Mouse (Mus musculus): Measurements from ENCODE around the gene Slc7a15.

DNA sequence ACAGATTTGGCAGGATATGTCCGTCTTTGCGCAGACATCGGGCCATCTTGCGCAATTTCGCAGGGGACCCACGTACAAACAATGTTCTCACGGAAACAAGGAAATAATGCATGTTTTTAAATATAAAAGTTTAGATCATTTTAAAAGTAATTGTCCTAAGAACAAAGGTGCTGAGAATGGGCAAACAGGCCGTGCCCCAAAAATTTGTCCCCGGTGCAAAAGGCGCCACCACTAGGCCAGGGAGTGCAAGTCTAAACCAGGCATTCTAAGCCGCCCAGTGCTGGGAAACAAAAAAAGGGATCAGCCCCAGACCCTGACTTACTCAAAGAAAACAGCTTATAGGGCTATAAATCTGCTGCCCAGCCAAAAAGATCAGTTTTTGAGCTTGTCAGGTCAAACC lies 25.5 kb downstream of the Slc7a15 start:
- TF ChIP-seq GATA1 (IDR thresholded peaks at IDR 0.05; ENCODE audit: borderline replicate concordance, low read length) (no peak), FLI1 (IDR thresholded peaks at IDR 0.05; ENCODE audit: low read length) (no peak)

Measured in megakaryocyte, embryonic 14.5 days (primary cell).